Mouse (Mus musculus): ENCODE data around the gene Rsl1d1. TPM values are rescaled to one million over a fixed set of nuclear protein-coding genes. Genes with fewer than 3 reads are reported as not detected.

The Rsl1d1 gene
- polyA plus RNA-seq, 1 experiment from 2014 or later, result 127 TPM

- Histone ChIP-seq H3K9ac (ENCODE audit: low read depth, low read length) (no peak overlapping the region), H3K27ac (ENCODE audit: low read length) (no peak overlapping the region), H3K4me2 (ENCODE audit: low read length) (no peak overlapping the region), H3K36me3 (ENCODE audit: control insufficient read depth, insufficient read depth, low read length) (peaks cover 42% of the 10 kb centered on the region), H3K9me3 (replicated peaks; ENCODE audit: control insufficient read depth, low read length, poor library complexity, severe bottlenecking) (no peaks in the 10 kb centered on the region), H3K4me3 (ENCODE audit: low read depth, low read length) (no peak overlapping the region), H3K27me3 (ENCODE audit: control insufficient read depth, insufficient read depth, low read depth, low read length) (no peaks in the 10 kb centered on the region), H3K4me1 (ENCODE audit: control insufficient read depth, insufficient read depth, low read length) (peaks cover 12% of the 10 kb centered on the region)
- 80% methylated on average over 2 of the region's 2 CpGs for WGBS
- no peak for ATAC-seq
Observed at GRCm38 (mm10) chr16:11198467-11198866, 4.7 kb downstream of the Rsl1d1 start.

- Histone ChIP-seq H3K4me1 (ENCODE audit: control insufficient read depth, insufficient read depth, low read length) (peaks cover 9% of the 10 kb centered on the region), H3K4me3 (ENCODE audit: low read depth, low read length) (no peak overlapping the region), H3K9me3 (replicated peaks; ENCODE audit: control insufficient read depth, low read length, poor library complexity, severe bottlenecking) (no peaks in the 10 kb centered on the region), H3K36me3 (ENCODE audit: control insufficient read depth, insufficient read depth, low read length) (peaks cover 54% of the 10 kb centered on the region), H3K9ac (ENCODE audit: low read depth, low read length) (no peak overlapping the region), H3K27me3 (ENCODE audit: control insufficient read depth, insufficient read depth, low read depth, low read length) (no peaks in the 10 kb centered on the region), H3K4me2 (ENCODE audit: low read length) (no peak overlapping the region), H3K27ac (ENCODE audit: low read length) (no peak overlapping the region)
- 93% methylated on average over 4 of the region's 4 CpGs for WGBS
- no peak for ATAC-seq
Observed at GRCm38 (mm10) chr16:11197052-11197451, 6.1 kb downstream of the Rsl1d1 start.

GRCm38 (mm10) chr16:11193231-11193630 is 9.9 kb downstream of the Rsl1d1 start:
- H3K36me3 ChIP-seq (ENCODE audit: control insufficient read depth, insufficient read depth, low read length), result peaks cover 49% of the 10 kb centered on the region
- 98% methylated on average over 2 of the region's 2 CpGs for WGBS

GRCm38 (mm10) chr16:11190150-11190549 is 13.0 kb downstream of the Rsl1d1 start:
- no peak for ATAC-seq
- 89% methylated on average over 7 of the region's 7 CpGs for WGBS

More at GRCm38 (mm10) chr16:11193231-11193630, 9.9 kb downstream of the Rsl1d1 start:
- H3K27me3 ChIP-seq (ENCODE audit: control insufficient read depth, insufficient read depth, low read depth, low read length), result no peaks in the 10 kb centered on the region
- no peaks in the 10 kb centered on the region for H3K9me3 ChIP-seq (replicated peaks; ENCODE audit: control insufficient read depth, low read length, poor library complexity, severe bottlenecking)
- no peak overlapping the region for H3K4me3 ChIP-seq (ENCODE audit: low read depth, low read length)
- ATAC-seq, result no peak
- no peak overlapping the region for H3K4me2 ChIP-seq (ENCODE audit: low read length)
- H3K27ac ChIP-seq (ENCODE audit: low read length), result no peak overlapping the region
- H3K4me1 ChIP-seq (ENCODE audit: control insufficient read depth, insufficient read depth, low read length), result no peaks in the 10 kb centered on the region
- H3K9ac ChIP-seq (ENCODE audit: low read depth, low read length), result no peak overlapping the region

GRCm38 (mm10) chr16:11177404-11177803 is 25.7 kb downstream of the Rsl1d1 start:
- H3K9ac ChIP-seq (ENCODE audit: low read depth, low read length), result no peak overlapping the region
- no peak for ATAC-seq
- no peaks in the 10 kb centered on the region for H3K27me3 ChIP-seq (ENCODE audit: control insufficient read depth, insufficient read depth, low read depth, low read length)
- H3K4me1 ChIP-seq (ENCODE audit: control insufficient read depth, insufficient read depth, low read length), result peaks cover 18% of the 10 kb centered on the region
- H3K9me3 ChIP-seq (replicated peaks; ENCODE audit: control insufficient read depth, low read length, poor library complexity, severe bottlenecking), result no peaks in the 10 kb centered on the region
- H3K4me3 ChIP-seq (ENCODE audit: low read depth, low read length), result no peak overlapping the region
- no peak overlapping the region for H3K27ac ChIP-seq (ENCODE audit: low read length)
- 78% methylated on average over 2 of the region's 2 CpGs for WGBS
- H3K4me2 ChIP-seq (ENCODE audit: low read length), result peak overlapping the region; percentile 82; the same call in 1 of the 2 replicates
- H3K36me3 ChIP-seq (ENCODE audit: control insufficient read depth, insufficient read depth, low read length), result no peaks in the 10 kb centered on the region

More at GRCm38 (mm10) chr16:11190150-11190549, 13.0 kb downstream of the Rsl1d1 start:
- no peak overlapping the region for H3K4me3 ChIP-seq (ENCODE audit: low read depth, low read length)
- H3K36me3 ChIP-seq (ENCODE audit: control insufficient read depth, insufficient read depth, low read length), result peaks cover 27% of the 10 kb centered on the region
- no peaks in the 10 kb centered on the region for H3K4me1 ChIP-seq (ENCODE audit: control insufficient read depth, insufficient read depth, low read length)
- H3K27me3 ChIP-seq (ENCODE audit: control insufficient read depth, insufficient read depth, low read depth, low read length), result no peaks in the 10 kb centered on the region
- H3K9ac ChIP-seq (ENCODE audit: low read depth, low read length), result no peak overlapping the region
- no peaks in the 10 kb centered on the region for H3K9me3 ChIP-seq (replicated peaks; ENCODE audit: control insufficient read depth, low read length, poor library complexity, severe bottlenecking)
- no peak overlapping the region for H3K4me2 ChIP-seq (ENCODE audit: low read length)
- H3K27ac ChIP-seq (ENCODE audit: low read length), result no peak overlapping the region

GRCm38 (mm10) chr16:11176884-11177244 is 26.3 kb downstream of the Rsl1d1 start:
- H3K27ac ChIP-seq (ENCODE audit: low read length), result peak overlapping the region; percentile 67
- ATAC-seq, result no peak
- H3K27me3 ChIP-seq (ENCODE audit: control insufficient read depth, insufficient read depth, low read depth, low read length), result no peaks in the 10 kb centered on the region
- H3K4me3 ChIP-seq (ENCODE audit: low read depth, low read length), result peak overlapping the region; percentile 58
- H3K36me3 ChIP-seq (ENCODE audit: control insufficient read depth, insufficient read depth, low read length), result no peaks in the 10 kb centered on the region
- no peaks in the 10 kb centered on the region for H3K9me3 ChIP-seq (replicated peaks; ENCODE audit: control insufficient read depth, low read length, poor library complexity, severe bottlenecking)
- H3K4me2 ChIP-seq (ENCODE audit: low read length), result peak overlapping the region; percentile 82
- peaks cover 18% of the 10 kb centered on the region for H3K4me1 ChIP-seq (ENCODE audit: control insufficient read depth, insufficient read depth, low read length)
- WGBS, result 6% methylated on average over 4 of the region's 4 CpGs
- H3K9ac ChIP-seq (ENCODE audit: low read depth, low read length), result peak overlapping the region; percentile 69

- H3K9me3 ChIP-seq (replicated peaks; ENCODE audit: control insufficient read depth, low read length, poor library complexity, severe bottlenecking), result no peaks in the 10 kb centered on the region
- peak within 1 kb of the TSS; percentile 67 for H3K27ac ChIP-seq (ENCODE audit: low read length)
- H3K4me1 ChIP-seq (ENCODE audit: control insufficient read depth, insufficient read depth, low read length), result peaks cover 18% of the 10 kb centered on the region
- no peaks in the 10 kb centered on the region for H3K36me3 ChIP-seq (ENCODE audit: control insufficient read depth, insufficient read depth, low read length)
- H3K27me3 ChIP-seq (ENCODE audit: control insufficient read depth, insufficient read depth, low read depth, low read length), result no peaks in the 10 kb centered on the region
- under 1% methylated on average over 48 of the region's 57 CpGs for WGBS
- peak within 1 kb of the TSS; percentile 82 for H3K4me2 ChIP-seq (ENCODE audit: low read length)
- ATAC-seq, result peak; percentile 96
- H3K9ac ChIP-seq (ENCODE audit: low read depth, low read length), result peak within 1 kb of the TSS; percentile 69
- peak within 1 kb of the TSS; percentile 58 for H3K4me3 ChIP-seq (ENCODE audit: low read depth, low read length)
Observed at GRCm38 (mm10) chr16:11176208-11176883, 26.8 kb downstream of the Rsl1d1 start, which contains the start of gene Zc3h7a. Gene Zc3h7a (minus strand): TSS chr16:11176393.

GRCm38 (mm10) chr16:11175489-11176207 is 27.5 kb downstream of the Rsl1d1 start:
- H3K27me3 ChIP-seq (ENCODE audit: control insufficient read depth, insufficient read depth, low read depth, low read length), result no peaks in the 10 kb centered on the region
- peak; percentile 70 for ATAC-seq
- H3K9ac ChIP-seq (ENCODE audit: low read depth, low read length), result peak overlapping the region; percentile 69
- no peaks in the 10 kb centered on the region for H3K36me3 ChIP-seq (ENCODE audit: control insufficient read depth, insufficient read depth, low read length)
- H3K4me1 ChIP-seq (ENCODE audit: control insufficient read depth, insufficient read depth, low read length), result peaks cover 18% of the 10 kb centered on the region
- peak overlapping the region; percentile 75 for H3K4me2 ChIP-seq (ENCODE audit: low read length)
- H3K27ac ChIP-seq (ENCODE audit: low read length), result peak overlapping the region; percentile 67
- no peaks in the 10 kb centered on the region for H3K9me3 ChIP-seq (replicated peaks; ENCODE audit: control insufficient read depth, low read length, poor library complexity, severe bottlenecking)
- peak overlapping the region; percentile 58 for H3K4me3 ChIP-seq (ENCODE audit: low read depth, low read length)
- WGBS, result under 1% methylated on average over 72 of the region's 72 CpGs

- 9% methylated on average over 9 of the region's 9 CpGs for WGBS
Observed at GRCm38 (mm10) chr16:11175100-11175488, 28.0 kb downstream of the Rsl1d1 start.

More at GRCm38 (mm10) chr16:11175100-11175488, 28.0 kb downstream of the Rsl1d1 start:
- Histone ChIP-seq H3K36me3 (ENCODE audit: control insufficient read depth, insufficient read depth, low read length) (no peaks in the 10 kb centered on the region), H3K4me1 (ENCODE audit: control insufficient read depth, insufficient read depth, low read length) (peaks cover 18% of the 10 kb centered on the region), H3K9ac (ENCODE audit: low read depth, low read length) (peak overlapping the region; percentile 69), H3K27me3 (ENCODE audit: control insufficient read depth, insufficient read depth, low read depth, low read length) (no peaks in the 10 kb centered on the region), H3K27ac (ENCODE audit: low read length) (peak overlapping the region; percentile 10; the same call in 1 of the 2 replicates), H3K4me2 (ENCODE audit: low read length) (peak overlapping the region; percentile 75), H3K9me3 (replicated peaks; ENCODE audit: control insufficient read depth, low read length, poor library complexity, severe bottlenecking) (no peaks in the 10 kb centered on the region), H3K4me3 (ENCODE audit: low read depth, low read length) (peak overlapping the region; percentile 58)
- ATAC-seq, result no peak
